Mouse (Mus musculus) C2C12 (cell line): Measurements from ENCODE around the gene Crtac1.

ENCODE experiments used
- CEBPB ChIP-seq: IDR thresholded peaks from one replicate; pipeline ENCODE4 v1.6.1; 2011; ENCODE audit warnings: low read depth, mild to moderate bottlenecking, control low read depth, moderate library complexity
- CTCF ChIP-seq: IDR thresholded peaks from one replicate; pipeline ENCODE4 v1.5.1; 2011; ENCODE audit not compliant: control insufficient read depth, insufficient read depth, insufficient read length
- MYOD1 ChIP-seq: IDR thresholded peaks from one replicate; pipeline ENCODE4 v1.6.1; 2011; ENCODE audit warnings: low read depth; ENCODE audit not compliant: control insufficient read depth, insufficient read length

GRCm38 (mm10) chr19:42478303-42478702 lies 46.7 kb upstream of the Crtac1 start:
- TF ChIP-seq CTCF (no peak), MYOD1 (no peak), CEBPB (no peak)
